In genomic region chr9:99569071-99569397, GRCm38 (mm10) we compare ENCODE assay signal across 7 mouse cellular contexts. TPM values are rescaled to one million over a fixed set of nuclear protein-coding genes. Genes with fewer than 3 reads are reported as not detected.
DNase-seq lines count a peak whose midpoint lies in the region; ATAC-seq and TF ChIP-seq lines count a peak whose summit lies in the region.

No protein-coding gene starts in this region.

- no peaks in the 10 kb centered on the region for H3K36me3 ChIP-seq in lung, embryonic 14.5 days (ENCODE audit: insufficient read depth)
- H3K36me3 ChIP-seq in intestine, postnatal 0 days (ENCODE audit: control insufficient read depth, insufficient read depth): no peaks in the 10 kb centered on the region
- H3K36me3 ChIP-seq in neural tube, embryonic 14.5 days (ENCODE audit: control insufficient read depth, insufficient read depth, low read length): no peaks in the 10 kb centered on the region

- H3K9ac ChIP-seq in lung, embryonic 14.5 days: peak overlapping the region; percentile 84
- H3K9ac ChIP-seq in intestine, postnatal 0 days (ENCODE audit: low read depth, low read length): peak overlapping the region; percentile 75
- peak overlapping the region; percentile 91 for H3K9ac ChIP-seq in neural tube, embryonic 14.5 days (replicated peaks; ENCODE audit: low read depth, low read length)

- no peaks in the 10 kb centered on the region for H3K9me3 ChIP-seq in lung, embryonic 14.5 days (ENCODE audit: low read depth, low read length)
- H3K9me3 ChIP-seq in intestine, postnatal 0 days (ENCODE audit: control insufficient read depth): no peaks in the 10 kb centered on the region
- no peaks in the 10 kb centered on the region for H3K9me3 ChIP-seq in neural tube, embryonic 14.5 days (ENCODE audit: control insufficient read depth, low read length)

- peak overlapping the region; percentile 91 for H3K4me3 ChIP-seq in lung, embryonic 14.5 days (ENCODE audit: low read depth, low read length)
- peak overlapping the region; percentile 91 for H3K4me3 ChIP-seq in embryonic fibroblast, embryonic 13.5 days (ENCODE audit: insufficient read depth, low read length)
- H3K4me3 ChIP-seq in intestine, postnatal 0 days (ENCODE audit: low read depth, low read length): peak overlapping the region; percentile 87
- peak overlapping the region; percentile 89 for H3K4me3 ChIP-seq in neural tube, embryonic 14.5 days (ENCODE audit: low read depth, low read length)

- no peak for DNase-seq in lung, embryonic 14.5 days
- DNase-seq in lung, postnatal 10 days: no peak
- no peak for DNase-seq in embryo, embryonic 9.5 days (ENCODE audit: extremely low spot score)
- no peak for DNase-seq in urinary bladder, postnatal 10 days (ENCODE audit: low spot score)

- H3K4me2 ChIP-seq in lung, embryonic 14.5 days: peak overlapping the region; percentile 83
- H3K4me2 ChIP-seq in intestine, postnatal 0 days (replicated peaks; ENCODE audit: low read depth): peak overlapping the region; percentile 85
- peak overlapping the region; percentile 67 for H3K4me2 ChIP-seq in neural tube, embryonic 14.5 days (ENCODE audit: low read depth, low read length)

- peak overlapping the region; percentile 94; the same call in 1 of the 2 replicates for H3K27ac ChIP-seq in lung, embryonic 14.5 days (ENCODE audit: low read depth)
- peak overlapping the region; percentile 79 for H3K27ac ChIP-seq in embryonic fibroblast, embryonic 13.5 days (ENCODE audit: insufficient read depth, low read length)
- H3K27ac ChIP-seq in intestine, postnatal 0 days (ENCODE audit: low read depth, low read length): peak overlapping the region; percentile 94
- H3K27ac ChIP-seq in neural tube, embryonic 14.5 days (ENCODE audit: low read depth, low read length): peak overlapping the region; percentile 94

- ATAC-seq in lung, embryonic 14.5 days (ENCODE audit: insufficient read depth): no peak
- ATAC-seq in intestine, postnatal 0 days: no peak
- no peak for ATAC-seq in neural tube, embryonic 14.5 days (ENCODE audit: low read depth)

- under 1% methylated on average over 9 of the region's 9 CpGs for WGBS in lung, embryonic 14.5 days
- under 1% methylated on average over 9 of the region's 9 CpGs for WGBS in intestine, postnatal 0 days
- WGBS in neural tube, embryonic 14.5 days: under 1% methylated on average over 9 of the region's 9 CpGs

- H3K27me3 ChIP-seq in lung, embryonic 14.5 days (ENCODE audit: insufficient read depth, low read length): no peaks in the 10 kb centered on the region
- H3K27me3 ChIP-seq in intestine, postnatal 0 days (replicated peaks; ENCODE audit: control insufficient read depth, insufficient read depth, low read length): no peaks in the 10 kb centered on the region
- H3K27me3 ChIP-seq in neural tube, embryonic 14.5 days (ENCODE audit: control insufficient read depth, insufficient read depth, low read length): no peaks in the 10 kb centered on the region

- TF ChIP-seq POLR2A in embryonic fibroblast, embryonic 13.5 days (IDR thresholded peaks at IDR 0.05; ENCODE audit: low read depth, low read length): no peak

- peaks cover 9% of the 10 kb centered on the region; the same call in 1 of the 2 replicates for H3K4me1 ChIP-seq in lung, embryonic 14.5 days (ENCODE audit: insufficient read depth)
- H3K4me1 ChIP-seq in embryonic fibroblast, embryonic 13.5 days (ENCODE audit: control insufficient read depth, insufficient read depth, low read length): peaks cover 3% of the 10 kb centered on the region
- no peaks in the 10 kb centered on the region for H3K4me1 ChIP-seq in intestine, postnatal 0 days (replicated peaks; ENCODE audit: control insufficient read depth, insufficient read depth, low read length)
- peaks cover 8% of the 10 kb centered on the region for H3K4me1 ChIP-seq in neural tube, embryonic 14.5 days (ENCODE audit: control insufficient read depth, insufficient read depth, low read length)

- no peak for TF ChIP-seq CTCF in lung, embryonic 14.5 days (IDR thresholded peaks at IDR 0.05; ENCODE audit: low read depth)
- no peak for TF ChIP-seq CTCF in embryonic fibroblast, embryonic 13.5 days (IDR thresholded peaks at IDR 0.05; ENCODE audit: borderline replicate concordance, insufficient read depth, low read length)
- no peak for TF ChIP-seq CTCF in intestine, postnatal 0 days (IDR thresholded peaks at IDR 0.05; ENCODE audit: low read depth)

RNA-seq across cellular contexts. Expression of gene Armc8, which starts 0.3 kb away (rescaled TPM):
- 26.1 and 26.6 TPM in 2 replicates for polyA plus RNA-seq in lung, embryonic 14.5 days (2014; fragmentation: Nextera tagmentation; extraction: Ambion mirVana)
- 23.9 and 32.3 TPM in 2 replicates for polyA plus RNA-seq in embryonic fibroblast, embryonic 13.5 days (2011; ENCODE audit: insufficient read length, low read depth, missing spikeins)
- polyA plus RNA-seq in intestine, postnatal 0 days (2015; fragmentation: Nextera tagmentation; extraction: Ambion mirVana): 14.0 and 14.7 TPM in 2 replicates
- polyA plus RNA-seq in neural tube, embryonic 14.5 days (2014; fragmentation: Nextera tagmentation; extraction: Ambion mirVana): 86.4 and 88.8 TPM in 2 replicates

RNA-seq across cellular contexts. Expression of gene Dbr1, which starts 6.6 kb away (rescaled TPM):
- polyA plus RNA-seq in lung, embryonic 14.5 days (2014; fragmentation: Nextera tagmentation; extraction: Ambion mirVana): 32.1 and 33.9 TPM in 2 replicates
- polyA plus RNA-seq in embryonic fibroblast, embryonic 13.5 days (2011; ENCODE audit: insufficient read length, low read depth, missing spikeins): 17.3 and 18.3 TPM in 2 replicates
- 11.6 and 12.7 TPM in 2 replicates for polyA plus RNA-seq in intestine, postnatal 0 days (2015; fragmentation: Nextera tagmentation; extraction: Ambion mirVana)
- 22.8 and 23.4 TPM in 2 replicates for polyA plus RNA-seq in neural tube, embryonic 14.5 days (2014; fragmentation: Nextera tagmentation; extraction: Ambion mirVana)

RNA-seq across cellular contexts. Expression of gene A4gnt, which starts 43.3 kb away (rescaled TPM):
- polyA plus RNA-seq in lung, embryonic 14.5 days (2014; fragmentation: Nextera tagmentation; extraction: Ambion mirVana): not detected in 2 replicates
- not detected in 2 replicates for polyA plus RNA-seq in embryonic fibroblast, embryonic 13.5 days (2011; ENCODE audit: insufficient read length, low read depth, missing spikeins)
- polyA plus RNA-seq in intestine, postnatal 0 days (2015; fragmentation: Nextera tagmentation; extraction: Ambion mirVana): 0.81 and 1.0 TPM in 2 replicates
- not detected in 2 replicates for polyA plus RNA-seq in neural tube, embryonic 14.5 days (2014; fragmentation: Nextera tagmentation; extraction: Ambion mirVana)
